Mouse (Mus musculus): ENCODE measurements at regions not wholly inside any gene's neighbourhood (a gene's known extent, or its start where the extent isn't known, plus 50 kb on each side); places are given as distances from the start of the nearest gene placed in this dataset.

DNA sequence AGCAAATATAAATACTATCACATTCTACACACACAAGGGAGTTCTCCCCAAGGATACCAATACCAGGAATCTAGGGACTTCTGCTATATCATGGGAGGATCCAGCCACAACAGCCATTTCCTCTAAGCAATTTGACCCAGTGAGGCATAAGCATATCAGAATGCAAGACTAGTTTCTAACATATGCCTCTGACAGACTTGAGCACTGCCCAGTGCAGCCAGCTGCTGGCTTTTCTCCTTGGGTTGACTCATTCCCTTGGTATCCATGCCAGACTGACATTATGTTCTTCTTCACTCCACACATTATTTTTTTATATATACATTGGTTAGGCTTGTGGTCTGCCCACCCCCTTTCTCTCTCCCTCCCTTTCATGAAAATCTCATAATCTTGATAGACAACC lies 103.8 kb upstream of the Smarca2 start:
- TF ChIP-seq POLR2A (IDR thresholded peaks at IDR 0.05; ENCODE audit: borderline replicate concordance, control insufficient read depth, low read depth, low read length): no peak
- TF ChIP-seq CTCF (IDR thresholded peaks at IDR 0.05; ENCODE audit: control insufficient read depth, insufficient read depth, low read length): no peak

Measured in bone marrow, adult 2 months (tissue).